In the genomic region with DNA sequence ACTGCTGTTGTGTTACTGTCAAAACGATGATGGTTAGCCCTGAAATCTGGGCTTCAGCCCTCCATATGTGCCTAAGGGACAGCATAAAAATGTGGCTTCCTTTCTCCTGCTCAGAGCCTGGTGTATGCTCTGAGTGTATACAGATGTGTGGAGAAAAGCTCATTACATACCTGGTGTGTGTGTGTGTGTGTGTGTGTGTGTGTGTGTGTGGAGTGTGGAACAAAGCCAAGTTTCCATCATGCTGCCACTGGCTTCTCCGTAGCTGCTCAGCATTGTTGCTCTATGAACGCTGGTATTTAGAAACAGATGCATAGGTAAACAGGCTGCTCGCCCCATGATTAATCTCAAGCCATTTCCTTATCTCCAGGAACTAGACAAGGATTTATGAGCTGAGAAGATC, we compare ENCODE assay signal across 27 mouse cellular contexts. TPM values are rescaled to one million over a fixed set of nuclear protein-coding genes. Genes with fewer than 3 reads are reported as not detected.
A peak's percentile ranks its signal among the peaks of the same experiment; 100 is the strongest.
DNase-seq lines count a peak whose midpoint lies in the region; ATAC-seq and TF ChIP-seq lines count a peak whose summit lies in the region.
"Had no signal": no experiment of that assay in that cellular context is flagged by ENCODE, and none has a peak within 500 bp of the region (broad histone marks: within the 10 kb centered on the region; RNA-seq: fewer than 3 reads in every experiment).

No protein-coding gene starts in this region.

- peak; percentile 46; the same call in 1 of the 2 replicates for ATAC-seq in limb, embryonic 13.5 days (ENCODE audit: low FRiP score, low read depth)
- ATAC-seq in hindbrain, embryonic 16.5 days = peak; percentile 43
- ATAC-seq in neural tube, embryonic 14.5 days (ENCODE audit: low read depth) = peak; percentile 50; the same call in 1 of the 2 replicates
- ATAC-seq: forebrain, embryonic 16.5 days; intestine, embryonic 15.5 days; midbrain, embryonic 15.5 days had no signal

- peak overlapping the region; percentile 69; the same call in 1 of the 2 replicates for H3K27ac ChIP-seq in limb, embryonic 13.5 days
- H3K27ac ChIP-seq in limb, embryonic 10.5 days = no peak overlapping the region
- H3K27ac ChIP-seq in hindbrain, embryonic 16.5 days (ENCODE audit: low read depth, low read length) = no peak overlapping the region
- H3K27ac ChIP-seq in neural tube, embryonic 14.5 days (ENCODE audit: low read depth, low read length) = peak overlapping the region; percentile 55
- H3K27ac ChIP-seq: intestine, embryonic 15.5 days; layer of hippocampus, adult 2 months; limb, embryonic 12.5 days; liver, embryonic 15.5 days; lung, embryonic 15.5 days; midbrain, embryonic 15.5 days had no signal

- 35% methylated on average over 4 of the region's 4 CpGs for WGBS in limb, embryonic 13.5 days
- 77% methylated on average over 4 of the region's 4 CpGs for WGBS in limb, embryonic 10.5 days
- WGBS in hindbrain, embryonic 16.5 days = 44% methylated on average over 4 of the region's 4 CpGs
- 49% methylated on average over 4 of the region's 4 CpGs for WGBS in neural tube, embryonic 14.5 days

- H3K9me3 ChIP-seq in limb, embryonic 13.5 days = no peaks in the 10 kb centered on the region
- H3K9me3 ChIP-seq in limb, embryonic 10.5 days (replicated peaks) = no peaks in the 10 kb centered on the region
- no peaks in the 10 kb centered on the region for H3K9me3 ChIP-seq in hindbrain, embryonic 16.5 days (ENCODE audit: control insufficient read depth, low read length)
- no peaks in the 10 kb centered on the region for H3K9me3 ChIP-seq in neural tube, embryonic 14.5 days (ENCODE audit: control insufficient read depth, low read length)
- H3K9me3 ChIP-seq: intestine, embryonic 15.5 days; limb, embryonic 12.5 days; liver, embryonic 15.5 days; lung, embryonic 15.5 days; midbrain, embryonic 15.5 days had no signal

- H3K4me2 ChIP-seq in limb, embryonic 13.5 days (replicated peaks) = no peak overlapping the region
- H3K4me2 ChIP-seq in hindbrain, embryonic 16.5 days (ENCODE audit: low read length) = no peak overlapping the region
- no peak overlapping the region for H3K4me2 ChIP-seq in neural tube, embryonic 14.5 days (ENCODE audit: low read depth, low read length)
- H3K4me2 ChIP-seq: intestine, embryonic 15.5 days; limb, embryonic 12.5 days; liver, embryonic 15.5 days; lung, embryonic 15.5 days; midbrain, embryonic 15.5 days had no signal

- H3K4me1 ChIP-seq in limb, embryonic 13.5 days = peaks cover 57% of the 10 kb centered on the region
- H3K4me1 ChIP-seq in limb, embryonic 10.5 days = peaks cover 25% of the 10 kb centered on the region
- peaks cover 12% of the 10 kb centered on the region for H3K4me1 ChIP-seq in hindbrain, embryonic 16.5 days (ENCODE audit: control insufficient read depth, insufficient read depth, low read depth, low read length)
- H3K4me1 ChIP-seq in neural tube, embryonic 14.5 days (ENCODE audit: control insufficient read depth, insufficient read depth, low read length) = peaks cover 8% of the 10 kb centered on the region; the same call in 1 of the 2 replicates

- no peak for TF ChIP-seq CTCF in brain, embryonic 14.5 days (IDR thresholded peaks at IDR 0.05; ENCODE audit: borderline replicate concordance, extremely low read depth, insufficient read depth, insufficient read length)

- no peak for TF ChIP-seq POLR2A in brain, embryonic 14.5 days (IDR thresholded peaks at IDR 0.05; ENCODE audit: borderline replicate concordance, extremely low read depth, insufficient read depth, insufficient read length, poor library complexity, severe bottlenecking)

- peaks cover 57% of the 10 kb centered on the region for H3K36me3 ChIP-seq in limb, embryonic 13.5 days
- H3K36me3 ChIP-seq in limb, embryonic 10.5 days = peaks cover 68% of the 10 kb centered on the region
- no peaks in the 10 kb centered on the region for H3K36me3 ChIP-seq in hindbrain, embryonic 16.5 days (ENCODE audit: control insufficient read depth, insufficient read depth, low read length)
- H3K36me3 ChIP-seq in neural tube, embryonic 14.5 days (ENCODE audit: control insufficient read depth, insufficient read depth, low read length) = no peaks in the 10 kb centered on the region
- H3K36me3 ChIP-seq: intestine, embryonic 15.5 days; midbrain, embryonic 15.5 days had no signal

- no peak for DNase-seq in limb, embryonic 10.5 days (ENCODE audit: low spot score)
- DNase-seq in brain, embryonic 14.5 days (ENCODE audit: low read depth) = peak; percentile 28
- DNase-seq in liver = no peak
- no peak for DNase-seq in layer of hippocampus, adult 18-20 months (ENCODE audit: low spot score in 2 of 2)
- DNase-seq: adrenal gland, postnatal 10 days; cerebellum, adult 2 months; cerebellum, postnatal 25 days; gastrocnemius, postnatal 14 days; heart, adult 18-20 months; heart, postnatal 36 days; kidney, adult 8-10 months; kidney, postnatal 14 days; layer of hippocampus, postnatal 36 days; retina, postnatal 1 day; right cerebral cortex, postnatal 25 days; spleen, adult 18-20 months had no signal

- H3K27me3 ChIP-seq in limb, embryonic 13.5 days = no peaks in the 10 kb centered on the region
- H3K27me3 ChIP-seq in limb, embryonic 10.5 days (ENCODE audit: low read depth, poor library complexity, severe bottlenecking) = no peaks in the 10 kb centered on the region
- H3K27me3 ChIP-seq in hindbrain, embryonic 16.5 days (replicated peaks; ENCODE audit: control insufficient read depth, insufficient read depth, low read length) = no peaks in the 10 kb centered on the region
- no peaks in the 10 kb centered on the region for H3K27me3 ChIP-seq in neural tube, embryonic 14.5 days (ENCODE audit: control insufficient read depth, insufficient read depth, low read length)
- H3K27me3 ChIP-seq: intestine, embryonic 15.5 days; limb, embryonic 12.5 days; liver, embryonic 15.5 days; lung, embryonic 15.5 days; midbrain, embryonic 15.5 days had no signal

- H3K9ac ChIP-seq in limb, embryonic 13.5 days = no peak overlapping the region
- no peak overlapping the region for H3K9ac ChIP-seq in hindbrain, embryonic 16.5 days (ENCODE audit: low read depth, low read length)
- H3K9ac ChIP-seq in neural tube, embryonic 14.5 days (replicated peaks; ENCODE audit: low read depth, low read length) = no peak overlapping the region
- H3K9ac ChIP-seq: intestine, embryonic 15.5 days; limb, embryonic 12.5 days; liver, embryonic 15.5 days; lung, embryonic 15.5 days; midbrain, embryonic 15.5 days had no signal

- H3K4me3 ChIP-seq in limb, embryonic 13.5 days = no peak overlapping the region
- no peak overlapping the region for H3K4me3 ChIP-seq in limb, embryonic 10.5 days
- H3K4me3 ChIP-seq in hindbrain, embryonic 16.5 days (ENCODE audit: low read length) = no peak overlapping the region
- no peak overlapping the region for H3K4me3 ChIP-seq in neural tube, embryonic 14.5 days (ENCODE audit: low read depth, low read length)
- H3K4me3 ChIP-seq: intestine, embryonic 15.5 days; layer of hippocampus, adult 2 months; limb, embryonic 12.5 days; liver, embryonic 15.5 days; lung, embryonic 15.5 days; midbrain, embryonic 15.5 days; myocyte had no signal

RNA-seq across cellular contexts. Expression of gene Nat10, which starts 57.2 kb away (rescaled TPM):
- 27.1 and 28.6 TPM in 2 replicates for polyA plus RNA-seq in limb, embryonic 13.5 days (2015; fragmentation: Nextera tagmentation; extraction: Ambion mirVana)
- 34.7 and 43.3 TPM in 2 replicates for polyA plus RNA-seq in limb, embryonic 10.5 days (2016; fragmentation: Nextera tagmentation; extraction: Ambion mirVana)
- 58.0 and 74.1 TPM in 2 replicates for polyA plus RNA-seq in brain, embryonic 14.5 days (2012; rRNA removed)
- 19.3 and 19.8 TPM in 2 replicates for polyA plus RNA-seq in hindbrain, embryonic 16.5 days (2015; fragmentation: Nextera tagmentation; extraction: Ambion mirVana)
- 21.9 and 22.7 TPM in 2 replicates for polyA plus RNA-seq in neural tube, embryonic 14.5 days (2014; fragmentation: Nextera tagmentation; extraction: Ambion mirVana)
- total RNA-seq in layer of hippocampus, adult 18-20 months (2021) = 10 to 100 TPM; 30.3 to 33.3 TPM

Comparison
In these comparisons a context has a peak if more than half of its experiments do, and no peak if none do; other contexts are left out.
1. H3K27ac ChIP-seq: peak in limb, embryonic 13.5 days (single experiment) and neural tube, embryonic 14.5 days (single experiment); none in limb, embryonic 10.5 days (single experiment) and hindbrain, embryonic 16.5 days (single experiment).
2. Peak in every context shown above with its lines, with median percentiles within 50 percentile points of each other: ATAC-seq.